Mouse (Mus musculus) heart, postnatal 0 days (tissue): ENCODE measurements around the gene Shroom1.

Experiments used
- CTCF ChIP-seq: IDR thresholded peaks from 2 replicates; pipeline ENCODE4 v1.5.1; 2016; ENCODE audit warnings: antibody characterized with exemption, control low read depth, low read depth
- EP300 ChIP-seq: IDR thresholded peaks from 2 replicates; pipeline ENCODE4 v1.6.1; 2016; ENCODE audit warnings: antibody characterized with exemption, low read depth

DNA sequence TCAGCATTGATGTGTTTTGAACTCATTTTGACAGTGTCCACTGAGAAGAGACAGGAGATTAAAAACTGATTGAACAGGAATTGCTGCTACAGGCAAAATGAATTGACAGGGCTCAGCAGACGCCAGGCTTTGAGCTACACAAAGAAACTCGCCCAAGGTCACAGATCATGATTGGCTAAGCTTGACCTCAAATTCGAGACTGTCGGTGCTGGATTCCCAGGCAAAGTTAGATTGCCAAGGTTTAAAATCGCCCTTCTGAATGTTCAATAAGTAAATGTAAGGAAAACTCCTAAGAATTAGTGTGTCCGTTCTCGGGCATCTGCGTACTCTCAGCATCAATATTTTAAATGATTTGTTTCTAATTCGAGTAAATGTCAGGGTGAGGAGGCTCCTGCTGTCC lies 32.4 kb downstream of the Shroom1 start:
- TF ChIP-seq EP300, result no peak
- TF ChIP-seq CTCF, result no peak
